Mouse (Mus musculus): ENCODE measurements at regions not wholly inside any gene's neighbourhood (a gene's known extent, or its start where the extent isn't known, plus 50 kb on each side); places are given as distances from the start of the nearest gene placed in this dataset.

DNA sequence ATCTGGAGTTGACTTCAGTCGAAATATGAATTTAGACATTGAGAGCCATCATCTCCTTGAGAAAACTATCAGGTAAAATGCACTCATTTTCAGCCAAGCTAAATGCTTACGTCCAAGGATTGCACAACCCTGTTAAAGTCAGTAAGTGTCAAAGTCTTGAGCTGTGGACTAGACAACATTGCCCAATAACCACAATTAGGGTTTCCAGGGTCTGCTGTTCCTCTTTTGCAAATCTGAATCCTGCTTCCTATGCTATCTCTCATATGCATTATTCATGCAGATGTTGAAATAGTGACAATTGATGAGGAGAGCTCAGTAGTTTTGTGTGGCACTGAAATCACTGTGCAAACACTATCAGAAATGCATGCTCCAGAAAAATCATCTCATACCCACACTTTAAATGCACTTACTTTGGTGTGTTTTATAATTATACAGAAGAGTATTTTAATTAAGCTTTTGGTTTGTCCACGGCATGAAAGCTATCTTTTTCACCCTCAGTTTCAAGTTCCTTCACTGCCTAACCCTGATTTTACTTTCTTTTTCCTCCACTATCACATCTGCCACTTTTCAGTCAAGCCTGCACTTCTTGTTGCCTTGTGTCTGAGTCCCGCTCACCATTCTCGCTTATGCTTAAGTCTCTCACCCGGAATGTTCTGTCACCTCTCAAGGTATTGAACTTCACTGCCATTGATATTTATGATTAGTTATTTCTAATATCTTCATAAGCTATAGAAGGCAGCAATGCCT is 429.4 kb upstream of the Mef2c start:
- TF ChIP-seq CTCF (IDR thresholded peaks at IDR 0.05; ENCODE audit: extremely low read depth, insufficient read depth, low read length) = no peak
- no peak for TF ChIP-seq POLR2A (IDR thresholded peaks at IDR 0.05; ENCODE audit: extremely low read depth, insufficient read depth, low read length)

All from cortical plate, adult 2 months (tissue).